Mouse (Mus musculus): ENCODE measurements at regions not wholly inside any gene's neighbourhood (a gene's known extent, or its start where the extent isn't known, plus 50 kb on each side); places are given as distances from the start of the nearest gene placed in this dataset.

DNA sequence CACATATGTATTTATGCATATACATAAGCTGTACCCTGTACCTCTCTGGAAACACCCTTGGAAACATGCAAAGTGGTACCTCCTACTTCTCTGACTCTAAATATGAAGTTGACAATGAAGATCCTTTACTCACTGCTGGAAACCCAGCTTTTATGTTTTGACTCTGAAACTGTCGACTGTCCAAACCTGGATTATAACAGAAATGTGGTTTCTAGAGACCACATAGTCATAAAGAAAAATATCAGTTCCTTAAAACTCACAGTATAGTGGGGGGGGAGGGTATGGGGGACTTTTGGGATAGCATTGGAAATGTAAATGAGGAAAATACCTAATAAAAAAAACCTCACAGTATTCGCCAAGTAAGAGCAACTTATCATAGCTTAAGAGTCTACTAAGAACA is 76.7 kb upstream of the Hccs start:
- TF ChIP-seq CTCF (IDR thresholded peaks at IDR 0.05; ENCODE audit: low read depth) (no peak), EP300 (IDR thresholded peaks at IDR 0.05; ENCODE audit: low read depth) (no peak)

Measured in heart, postnatal 0 days (tissue).